Mouse (Mus musculus) erythroblast, embryonic 14.5 days (primary cell): ENCODE results near the gene Jdp2.

Experiments
- GATA1 ChIP-seq: IDR thresholded peaks from 2 replicates; pipeline ENCODE4 v1.6.1; 2012; ENCODE audit warnings: low read length, inconsistent platforms, mixed read lengths
- TAL1 ChIP-seq: IDR thresholded peaks from 3 replicates; pipeline ENCODE4 v1.6.1; 2012; ENCODE audit warnings: low read length, inconsistent platforms, mixed read lengths

DNA sequence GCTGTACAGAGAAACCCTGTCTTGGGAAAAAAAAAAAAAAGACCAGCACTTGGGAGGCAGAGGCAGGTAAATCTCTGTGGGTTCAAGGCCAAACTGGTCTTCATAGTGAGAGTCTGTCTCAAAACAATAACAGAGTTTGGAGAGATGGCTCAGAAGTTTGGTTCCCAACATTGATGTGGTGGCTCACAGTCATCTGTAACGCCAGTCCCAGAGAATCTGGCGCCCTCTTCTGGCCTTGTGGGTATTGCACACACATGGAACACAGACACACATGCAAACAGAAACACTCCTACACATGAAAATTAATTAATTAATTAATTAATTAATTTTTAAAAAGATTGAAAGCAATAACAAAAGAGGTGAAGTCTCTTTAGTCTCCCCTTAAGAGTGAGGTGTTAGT is 83.5 kb downstream of the Jdp2 start:
- TF ChIP-seq GATA1 (no peak), TAL1 (no peak)
